Mouse (Mus musculus): ENCODE data around the gene Zfp746. TPM values are rescaled to one million over a fixed set of nuclear protein-coding genes. Genes with fewer than 3 reads are reported as not detected.

Gene Zfp746
- polyA plus RNA-seq, 1 experiment from 2014 or later, result 29.4 TPM

DNA sequence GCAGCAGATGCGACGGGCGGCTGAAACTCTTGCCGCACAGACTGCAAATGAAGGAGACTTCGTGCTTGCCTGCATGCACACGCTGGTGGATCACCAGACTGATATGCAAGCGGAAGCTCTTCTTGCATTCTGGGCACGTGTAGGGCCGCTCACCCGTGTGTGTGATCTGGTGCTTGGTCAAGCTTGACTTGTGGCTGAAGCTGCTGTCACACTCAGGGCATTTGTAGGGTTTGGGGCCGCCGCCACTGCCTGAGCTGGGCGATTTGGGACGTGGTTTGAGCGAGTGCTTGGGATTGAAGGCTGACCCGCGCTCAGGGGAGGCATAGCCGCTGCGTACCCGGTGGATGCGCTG is 61.4 kb downstream of the Zfp746 start:
- Histone ChIP-seq H3K4me3 (no peak overlapping the region), H3K9me3 (peaks cover 15% of the 10 kb centered on the region), H3K36me3 (peaks cover 72% of the 10 kb centered on the region), H3K27me3 (no peaks in the 10 kb centered on the region), H3K9ac (replicated peaks) (no peak overlapping the region), H3K27ac (replicated peaks) (no peak overlapping the region), H3K4me1 (peaks cover 10% of the 10 kb centered on the region; the same call in 1 of the 2 replicates), H3K4me2 (replicated peaks) (no peak overlapping the region)
- 0 out of 2 replicates have a peak, but pooled peaks have one; percentile 16 for ATAC-seq (ENCODE audit: low FRiP score, low read depth)
- WGBS, result 66% methylated on average over 21 of the region's 21 CpGs

DNA sequence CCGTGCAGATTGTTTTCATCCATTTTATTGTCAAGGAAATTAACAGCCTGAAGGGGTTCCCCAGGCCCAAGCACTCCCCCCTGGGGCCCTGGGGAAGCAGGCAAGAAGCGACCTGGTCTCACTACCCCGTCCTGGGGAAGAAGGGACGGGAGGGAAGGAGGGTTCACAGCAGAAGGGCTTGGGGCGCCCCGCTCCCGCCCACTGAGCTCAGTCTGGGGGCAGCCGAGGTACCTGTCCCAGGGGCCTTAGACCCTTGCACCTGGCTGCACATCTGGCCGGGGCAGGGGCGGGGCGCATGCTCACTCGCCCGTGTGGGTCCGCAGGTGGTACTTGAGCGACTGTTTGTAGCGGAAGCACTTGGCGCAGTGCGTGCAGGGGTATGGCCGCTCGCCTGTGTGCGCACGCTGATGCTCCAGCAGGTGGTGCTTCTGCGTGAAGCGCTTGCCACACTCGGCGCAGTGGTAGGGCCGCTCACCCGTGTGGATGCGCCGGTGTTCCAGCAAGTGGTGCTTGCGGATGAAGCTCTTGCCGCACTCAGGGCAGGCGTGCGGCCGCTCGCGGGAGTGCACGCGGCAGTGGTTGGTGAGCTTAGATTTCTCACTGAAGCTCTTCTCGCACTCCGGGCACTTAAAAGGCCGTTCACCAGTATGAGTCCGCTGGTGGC is 61.9 kb downstream of the Zfp746 start:
- peak; percentile 70; the same call in 1 of the 2 replicates for ATAC-seq (ENCODE audit: low FRiP score, low read depth)

DNA sequence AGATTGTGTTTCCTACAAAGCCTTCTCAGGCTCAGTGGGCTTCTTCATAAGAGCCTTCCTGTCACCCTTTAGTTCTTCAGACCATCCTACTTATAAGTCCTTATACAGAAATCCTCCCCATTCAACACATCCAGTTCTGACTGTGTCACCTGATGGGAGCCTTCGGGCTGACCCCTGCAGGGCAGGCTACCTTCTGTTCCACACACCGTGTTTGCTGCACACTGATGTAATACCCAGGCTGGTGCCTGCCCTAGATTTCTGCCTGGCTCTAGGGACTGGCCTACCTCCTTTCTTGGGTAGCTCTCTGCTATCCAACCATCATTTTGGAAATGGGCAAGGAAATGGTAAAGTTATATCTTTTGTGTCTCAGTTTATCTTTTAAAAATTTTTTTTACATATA is 63.7 kb downstream of the Zfp746 start:
- Histone ChIP-seq H3K4me2 (replicated peaks) (no peak overlapping the region), H3K4me3 (no peak overlapping the region), H3K36me3 (peaks cover 58% of the 10 kb centered on the region), H3K27ac (replicated peaks) (no peak overlapping the region), H3K27me3 (no peaks in the 10 kb centered on the region), H3K9ac (replicated peaks) (no peak overlapping the region), H3K9me3 (peaks cover 15% of the 10 kb centered on the region), H3K4me1 (peaks cover 10% of the 10 kb centered on the region; the same call in 1 of the 2 replicates)
- WGBS, result 91% methylated on average over 2 of the region's 2 CpGs
- ATAC-seq (ENCODE audit: low FRiP score, low read depth), result no peak

More for the DNA sequence above, 61.9 kb downstream of the Zfp746 start:
- Histone ChIP-seq H3K9me3 (peaks cover 15% of the 10 kb centered on the region), H3K36me3 (peaks cover 70% of the 10 kb centered on the region), H3K4me2 (replicated peaks) (no peak overlapping the region), H3K4me3 (no peak overlapping the region), H3K4me1 (peaks cover 10% of the 10 kb centered on the region; the same call in 1 of the 2 replicates), H3K9ac (replicated peaks) (no peak overlapping the region), H3K27me3 (no peaks in the 10 kb centered on the region), H3K27ac (replicated peaks) (no peak overlapping the region)
- 76% methylated on average over 43 of the region's 43 CpGs for WGBS

DNA sequence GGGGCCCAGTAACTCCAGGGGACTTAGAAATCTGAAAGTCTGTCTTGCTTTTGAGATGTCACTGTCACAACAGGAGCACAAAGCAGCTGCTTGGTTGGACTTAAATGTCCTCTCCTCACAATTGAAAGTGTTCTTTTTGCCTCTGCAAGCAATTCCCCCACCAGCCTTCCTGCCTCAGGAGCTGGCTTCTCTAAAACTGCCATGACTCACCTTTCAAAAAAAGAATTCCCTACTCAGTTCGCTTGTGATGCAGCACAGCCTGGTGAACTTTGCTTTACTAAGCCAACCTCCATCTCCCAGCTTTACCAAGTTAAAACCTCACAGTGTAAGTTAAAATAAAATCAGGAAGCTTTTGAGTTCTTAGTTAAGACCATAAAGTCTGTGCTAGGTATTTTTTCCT is 64.7 kb downstream of the Zfp746 start:
- Histone ChIP-seq H3K36me3 (peaks cover 49% of the 10 kb centered on the region), H3K9me3 (peaks cover 15% of the 10 kb centered on the region), H3K4me1 (peaks cover 10% of the 10 kb centered on the region; the same call in 1 of the 2 replicates), H3K4me2 (replicated peaks) (no peak overlapping the region), H3K4me3 (no peak overlapping the region), H3K27me3 (no peaks in the 10 kb centered on the region), H3K9ac (replicated peaks) (no peak overlapping the region), H3K27ac (replicated peaks) (no peak overlapping the region)
- WGBS, result 86% methylated on average over 1 of the region's 1 CpGs
- no peak for ATAC-seq (ENCODE audit: low FRiP score, low read depth)

DNA sequence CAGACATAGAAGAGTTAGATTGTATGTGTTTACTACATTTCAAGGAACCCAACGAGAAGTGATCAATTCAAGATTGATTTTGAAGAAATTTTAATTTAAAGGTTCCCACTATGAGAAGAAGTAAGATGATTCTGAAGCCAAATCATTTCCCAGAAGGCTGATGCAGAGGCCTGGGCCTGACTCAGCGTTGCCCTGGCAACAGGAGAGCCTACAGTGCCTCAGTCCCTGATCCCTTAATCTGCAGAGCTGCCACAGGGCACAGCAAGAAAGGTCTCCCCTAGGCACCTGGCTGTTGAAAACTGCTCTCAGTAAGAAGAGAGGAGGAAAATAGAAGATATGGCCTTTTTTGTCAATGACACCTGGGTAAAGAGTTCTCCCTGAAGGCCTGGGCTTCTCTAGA is 66.4 kb downstream of the Zfp746 start:
- H3K9ac ChIP-seq (replicated peaks), result no peak overlapping the region
- 48% methylated on average over 2 of the region's 2 CpGs for WGBS

DNA sequence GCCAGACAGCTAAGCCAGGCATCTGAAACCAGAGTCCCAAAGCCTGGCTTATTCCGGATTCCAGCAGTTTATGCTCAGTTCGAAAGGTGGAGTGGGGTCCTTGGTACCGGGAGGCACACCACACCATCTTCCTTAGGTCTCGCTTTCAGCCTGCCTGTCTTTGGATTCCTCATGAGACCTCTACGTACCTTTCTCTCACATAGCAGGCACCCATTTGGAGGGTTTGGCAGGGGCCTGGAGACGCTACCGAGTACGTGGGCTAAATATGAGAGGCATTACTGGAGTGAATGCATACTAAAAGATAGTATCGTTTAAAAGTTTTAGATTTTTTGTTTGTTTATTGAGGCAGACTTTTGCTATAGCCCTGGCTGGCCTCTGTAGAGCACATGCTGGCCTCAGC is 69.6 kb downstream of the Zfp746 start:
- WGBS, result 93% methylated on average over 9 of the region's 9 CpGs
- Histone ChIP-seq H3K27me3 (no peaks in the 10 kb centered on the region), H3K4me2 (replicated peaks) (no peak overlapping the region), H3K9ac (replicated peaks) (no peak overlapping the region), H3K4me3 (no peak overlapping the region), H3K4me1 (peaks cover 6% of the 10 kb centered on the region; the same call in 1 of the 2 replicates), H3K36me3 (0 out of 2 replicates have a peak, but pooled peaks cover 6% of the 10 kb centered on the region), H3K27ac (replicated peaks) (no peak overlapping the region), H3K9me3 (no peaks in the 10 kb centered on the region)
- ATAC-seq (ENCODE audit: low FRiP score, low read depth), result no peak

More for the DNA sequence above, 66.4 kb downstream of the Zfp746 start:
- H3K4me3 ChIP-seq, result no peak overlapping the region
- no peak overlapping the region for H3K4me2 ChIP-seq (replicated peaks)
- H3K27ac ChIP-seq (replicated peaks), result peak overlapping the region; percentile 20; the same call in 1 of the 2 replicates
- peaks cover 9% of the 10 kb centered on the region for H3K9me3 ChIP-seq
- H3K4me1 ChIP-seq, result peaks cover 10% of the 10 kb centered on the region; the same call in 1 of the 2 replicates
- peaks cover 33% of the 10 kb centered on the region for H3K36me3 ChIP-seq
- H3K27me3 ChIP-seq, result no peaks in the 10 kb centered on the region
- no peak for ATAC-seq (ENCODE audit: low FRiP score, low read depth)

DNA sequence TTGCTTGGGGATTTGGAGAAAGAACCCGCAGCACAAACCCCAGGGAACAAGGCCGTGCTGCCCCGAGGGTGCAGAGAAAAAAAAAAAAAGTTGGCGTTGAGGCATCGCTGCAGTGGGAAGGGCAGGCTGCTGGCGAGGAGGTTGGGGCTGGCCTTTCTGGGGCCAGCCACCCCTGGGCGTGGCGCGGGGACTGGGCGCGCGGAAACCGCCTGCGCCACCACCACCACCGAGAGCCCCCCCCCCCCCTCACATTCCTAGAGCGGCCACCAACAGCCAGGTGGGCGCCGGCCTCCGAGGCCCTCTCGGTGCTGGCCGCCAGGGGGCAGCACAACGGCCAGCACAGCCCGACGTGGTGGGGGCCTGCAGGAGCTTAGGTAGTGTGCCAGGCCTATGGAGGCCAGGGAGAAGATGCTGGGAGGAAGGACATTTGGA is 70.3 kb downstream of the Zfp746 start:
- Histone ChIP-seq H3K9ac (replicated peaks) (peak overlapping the region; percentile 53), H3K4me3 (peak overlapping the region; percentile 48), H3K9me3 (no peaks in the 10 kb centered on the region), H3K27me3 (no peaks in the 10 kb centered on the region), H3K4me1 (peaks cover 6% of the 10 kb centered on the region; the same call in 1 of the 2 replicates), H3K4me2 (replicated peaks) (peak overlapping the region; percentile 65), H3K27ac (replicated peaks) (no peak overlapping the region), H3K36me3 (0 out of 2 replicates have a peak, but pooled peaks cover 6% of the 10 kb centered on the region)
- WGBS, result 1% methylated on average over 24 of the region's 24 CpGs
- ATAC-seq (ENCODE audit: low FRiP score, low read depth), result peak; percentile 91

Small RNA genes within 50 kb of the gene (microRNA-seq; reads per million reads assigned to microRNA genes)
- not detected for gene Gm24563

Other genes starting within 250 kb of the Zfp746 start
- gene Zfp282, start 209.4 kb downstream of the Zfp746 start, polyA plus RNA-seq (2016; fragmentation: Nextera tagmentation; extraction: Ambion mirVana), result 27.7 and 28.3 TPM in 2 replicates
- gene Zfp212, start 166.1 kb downstream of the Zfp746 start, polyA plus RNA-seq (2016; fragmentation: Nextera tagmentation; extraction: Ambion mirVana), result 19.0 and 21.2 TPM in 2 replicates
- 9.5 and 10.7 TPM in 2 replicates for gene Zfp956, start 133.2 kb downstream of the Zfp746 start, polyA plus RNA-seq (2016; fragmentation: Nextera tagmentation; extraction: Ambion mirVana)
- gene Zfp777, start 37.7 kb downstream of the Zfp746 start, polyA plus RNA-seq (2016; fragmentation: Nextera tagmentation; extraction: Ambion mirVana), result 11.7 and 14.0 TPM in 2 replicates

All from midbrain, embryonic 12.5 days (tissue).